Mouse (Mus musculus) CD4-positive, CD25-positive, alpha-beta regulatory T cell, adult 9 weeks (primary cell): ENCODE measurements around the gene Gtf3c5. TPM values are rescaled to one million over a fixed set of nuclear protein-coding genes. Genes with fewer than 3 reads are reported as not detected.

Experiments
- polyA plus RNA-seq: library from polyadenylated mRNA; unstranded; fragments of 100-300 nt; shearing (Covaris generic); gene quantifications from one replicate; pipeline ENCODE4 v1.2.1, GENCODE M21; 2017

Gene Gtf3c5
- polyA plus RNA-seq, result 26.5 TPM

GRCm38 (mm10) chr2:28583651-28584050, at the start of gene Gtf3c5:
Gene Gtf3c5, minus strand, starts transcription at chr2:28583751.

DNA sequence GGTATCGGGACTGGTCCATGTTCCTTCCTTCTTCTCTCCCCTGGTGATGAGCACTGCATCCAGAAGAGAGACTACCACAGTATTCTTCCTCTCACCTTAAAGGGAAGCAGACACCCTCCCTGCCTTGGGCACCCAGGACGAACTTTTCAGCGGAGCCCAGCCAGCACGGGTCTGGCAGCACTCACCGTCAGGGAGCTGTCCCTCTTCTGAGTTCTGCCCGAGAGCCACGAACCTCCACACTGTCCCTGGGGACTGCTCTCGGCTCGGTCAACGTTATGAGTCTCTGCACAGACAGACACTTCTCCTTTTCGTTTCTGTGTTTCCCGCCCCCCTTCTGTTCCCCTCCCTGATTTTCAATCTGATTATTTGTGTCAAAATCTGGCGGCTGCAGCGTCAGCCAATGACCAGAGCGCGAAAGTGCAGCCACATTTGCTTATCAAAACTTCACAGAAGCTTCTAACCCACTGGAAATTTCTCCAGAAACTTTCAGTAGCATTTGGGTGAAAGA, 38.2 kb upstream of the Gtf3c5 start, which contains the start of gene Gfi1b:
Gene Gfi1b, minus strand, starts transcription at position 319 of the 508 bp plus-strand sequence.

DNA sequence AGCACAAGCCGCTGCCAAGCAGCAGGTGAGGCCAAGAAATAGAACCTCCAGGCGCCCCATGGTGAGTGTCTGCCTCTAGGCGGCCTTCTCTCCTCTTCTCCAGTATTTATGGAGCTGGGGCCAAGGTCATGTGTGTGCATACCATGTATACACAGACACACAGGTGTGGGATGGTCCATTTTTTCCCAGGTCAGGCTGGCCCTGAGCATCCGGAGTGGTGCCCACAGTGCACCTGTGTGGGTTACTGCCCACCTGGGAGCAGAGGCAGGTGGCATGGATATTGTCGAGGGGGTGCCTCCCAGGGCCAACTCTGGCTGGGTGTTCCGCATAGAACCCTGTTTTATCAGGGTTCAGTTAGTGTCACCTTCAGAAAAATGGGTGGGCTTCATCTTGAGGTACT, 20.2 kb downstream of the Gtf3c5 start, which contains the start of gene Cel:
Gene Cel, minus strand, starts transcription at position 101 of the 400 bp plus-strand sequence.

Other genes starting within 250 kb of the Gtf3c5 start
- 0.09 TPM for gene Ppp1r26, start 137.0 kb downstream of the Gtf3c5 start, polyA plus RNA-seq
- not detected for gene 1700007K13Rik, start 117.4 kb downstream of the Gtf3c5 start, polyA plus RNA-seq
- gene Mrps2, start 115.7 kb downstream of the Gtf3c5 start, polyA plus RNA-seq, result 36.3 TPM
- not detected for gene Gbgt1, start 86.9 kb downstream of the Gtf3c5 start, polyA plus RNA-seq
- not detected for gene Gm10134, start 77.7 kb downstream of the Gtf3c5 start, polyA plus RNA-seq
- gene Ralgds, start 70.6 kb downstream of the Gtf3c5 start, polyA plus RNA-seq, result 3.0 TPM
- gene Cel, start 20.3 kb downstream of the Gtf3c5 start, polyA plus RNA-seq, result not detected
- 0.16 TPM for gene Gfi1b, start 38.2 kb upstream of the Gtf3c5 start, polyA plus RNA-seq
- 41.2 TPM for gene Tsc1, start 57.5 kb upstream of the Gtf3c5 start, polyA plus RNA-seq
- gene Spaca9, start 116.0 kb upstream of the Gtf3c5 start, polyA plus RNA-seq, result not detected
- gene Ak8, start 116.4 kb upstream of the Gtf3c5 start, polyA plus RNA-seq, result 0.30 TPM